Mouse (Mus musculus): Measurements from ENCODE around the gene Apoa4.
A peak's percentile ranks its signal among the peaks of the same experiment; 100 is the strongest.

The Apoa4 gene

GRCm38 (mm10) chr9:46282631-46283436, 42.3 kb downstream of the Apoa4 start, which contains the start of gene Bud13:
Bud13 (plus strand) TSS chr9:46283008.
- DNase-seq = peak; percentile 93

Measured in cerebellum, adult 8-10 months (tissue).